Mouse (Mus musculus) urinary bladder, postnatal 10 days (tissue): ENCODE measurements around the gene Plvap.
A peak's percentile ranks its signal among the peaks of the same experiment; 100 is the strongest.

Source experiments
- DNase-seq: peaks from one replicate; pipeline ENCODE4 v3.0.0; 2022; ENCODE audit warnings: low spot score

Plvap gene

DNA sequence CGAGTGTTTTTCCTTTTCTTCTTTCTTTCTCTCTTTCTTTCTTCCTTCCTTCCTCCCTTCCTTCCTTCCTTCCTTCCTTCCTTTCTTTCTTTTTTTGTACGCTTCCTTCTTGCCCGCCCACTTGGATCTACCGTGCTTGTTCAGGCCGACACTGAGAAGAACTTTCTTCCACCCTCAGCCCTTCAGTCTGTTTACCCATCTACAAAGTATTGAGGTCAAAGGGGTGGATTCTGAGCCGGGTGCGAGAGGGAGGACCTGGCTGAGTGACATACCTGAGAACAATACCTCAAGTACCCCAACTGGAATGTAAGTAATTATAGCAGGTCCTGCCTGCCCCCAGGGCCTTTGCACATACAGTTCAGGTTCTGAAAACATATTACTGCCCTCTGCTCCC lies 25.4 kb downstream of the Plvap start:
- DNase-seq = no peak

- no peak for DNase-seq
These were observed 26.1 kb downstream of the Plvap start, which contains the start of gene Ano8 for GRCm38 (mm10) chr8:71485142-71486135. TSS of gene Ano8 (minus strand) at chr8:71485963.

GRCm38 (mm10) chr8:71484736-71485135 lies 26.8 kb downstream of the Plvap start:
- no peak for DNase-seq

DNA sequence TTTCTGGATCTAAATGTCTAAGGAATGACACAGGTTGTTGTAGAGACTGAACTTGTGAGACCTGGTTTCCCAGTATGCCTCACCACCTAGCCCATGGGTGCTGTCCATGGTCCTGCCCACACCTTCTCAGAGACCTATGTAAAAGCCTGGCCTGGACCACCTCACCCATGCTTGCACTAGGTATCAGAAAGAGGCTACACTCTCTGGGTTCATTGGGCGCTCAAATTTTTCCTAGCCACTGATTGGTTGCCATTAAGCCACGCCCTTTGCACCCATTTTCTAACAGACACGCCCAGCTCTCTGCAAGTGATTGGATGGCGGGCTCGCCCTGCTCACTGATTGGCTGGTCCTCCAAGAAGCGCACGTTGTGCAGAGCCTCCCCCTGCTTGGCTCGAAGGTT lies 27.6 kb downstream of the Plvap start:
- DNase-seq = no peak

GRCm38 (mm10) chr8:71478943-71479342 lies 32.6 kb downstream of the Plvap start:
- DNase-seq = no peak

DNA sequence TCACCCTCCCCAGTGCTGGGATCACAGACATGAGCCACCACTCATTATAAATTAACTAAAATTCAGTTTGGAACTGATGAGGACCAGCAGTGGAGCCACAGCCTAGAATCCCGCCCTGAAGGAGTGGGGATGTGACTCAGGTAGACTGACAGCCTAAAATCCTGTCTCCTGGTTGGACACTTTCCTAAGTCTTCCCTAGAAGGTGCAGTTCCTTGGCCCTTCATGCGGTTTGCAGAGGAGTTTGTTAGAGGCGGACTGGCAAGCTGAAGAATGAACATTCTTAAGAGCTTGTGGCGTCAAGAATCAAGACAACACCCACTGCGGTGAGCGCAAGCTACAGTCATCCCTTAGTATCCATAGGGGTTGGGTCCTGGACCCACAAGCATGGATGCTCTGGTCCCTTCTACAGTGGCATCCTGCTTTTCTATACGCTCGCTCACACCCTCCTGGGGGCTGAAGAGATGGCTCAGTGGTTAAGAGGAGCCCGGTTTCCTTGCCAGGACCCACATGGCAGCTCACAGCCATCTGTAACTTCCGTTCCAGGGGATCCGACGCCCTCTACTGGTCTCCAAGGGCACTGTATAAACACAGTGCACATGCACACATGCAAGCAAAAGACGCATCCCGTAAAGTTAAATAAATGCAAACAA lies 34.2 kb downstream of the Plvap start:
- DNase-seq = no peak

GRCm38 (mm10) chr8:71476099-71476940 lies 35.2 kb downstream of the Plvap start:
- no peak for DNase-seq

GRCm38 (mm10) chr8:71475702-71476075 lies 35.9 kb downstream of the Plvap start:
- DNase-seq = no peak

- no peak for DNase-seq
These were observed 36.5 kb downstream of the Plvap start for GRCm38 (mm10) chr8:71474785-71475701.

GRCm38 (mm10) chr8:71474344-71474743 lies 37.2 kb downstream of the Plvap start:
- no peak for DNase-seq

DNA sequence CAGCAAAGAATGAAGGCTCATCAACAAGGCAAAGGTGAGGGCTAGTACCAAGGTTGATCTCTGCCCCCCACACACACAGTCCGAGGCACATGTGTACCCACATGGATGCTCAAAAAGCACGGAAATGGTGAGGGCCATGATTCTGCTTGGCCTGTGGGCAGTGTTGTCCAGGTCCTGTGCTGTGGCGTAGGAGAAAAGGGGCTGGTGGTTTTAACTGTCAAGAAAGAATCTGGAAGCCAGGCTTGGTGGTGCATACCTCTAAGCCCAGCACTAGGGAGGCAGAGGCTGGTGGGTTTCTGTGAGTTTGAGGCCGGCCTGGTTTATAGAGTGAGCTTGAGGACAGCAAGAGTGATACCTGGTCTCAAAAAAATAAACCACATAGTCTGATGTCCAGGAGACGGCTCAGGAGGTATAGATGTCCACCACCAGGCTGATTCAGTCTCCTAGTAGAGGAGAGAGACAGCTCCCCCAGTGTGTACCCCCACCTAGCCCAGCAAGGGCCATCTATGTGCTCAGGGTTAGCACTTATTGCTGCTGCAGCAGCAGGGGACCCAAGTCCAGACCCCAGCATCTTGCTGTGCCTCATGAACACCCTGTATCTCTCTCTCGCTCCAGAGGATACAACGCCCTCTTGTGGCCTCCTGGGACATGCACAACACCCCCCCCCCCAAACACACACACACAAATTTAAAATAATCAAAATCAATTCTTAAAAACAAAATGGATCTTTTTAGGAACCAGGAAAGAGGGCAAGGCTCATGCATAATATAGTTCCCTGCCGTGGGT lies 38.8 kb downstream of the Plvap start:
- no peak for DNase-seq

- DNase-seq = no peak
These were observed 39.7 kb downstream of the Plvap start for GRCm38 (mm10) chr8:71471861-71472260.

DNA sequence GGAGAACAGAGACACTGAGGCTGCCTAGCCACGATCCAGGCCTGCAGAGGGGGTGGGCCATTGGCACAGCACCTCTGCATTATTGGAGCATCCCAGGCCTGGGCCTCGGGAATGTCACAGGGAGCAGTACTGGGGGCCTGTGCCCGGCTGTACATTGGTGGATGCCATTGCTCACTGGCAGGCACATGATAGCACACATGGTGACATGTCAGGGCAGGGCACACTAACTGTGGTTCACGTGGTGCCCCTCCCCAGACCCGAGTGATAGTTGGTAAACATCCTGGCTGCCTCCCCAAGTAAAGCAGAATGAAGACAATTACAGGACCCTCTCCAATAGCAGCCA lies 40.7 kb downstream of the Plvap start:
- DNase-seq = no peak

- no peak for DNase-seq
These were observed 41.2 kb downstream of the Plvap start for GRCm38 (mm10) chr8:71470146-71470912.

DNA sequence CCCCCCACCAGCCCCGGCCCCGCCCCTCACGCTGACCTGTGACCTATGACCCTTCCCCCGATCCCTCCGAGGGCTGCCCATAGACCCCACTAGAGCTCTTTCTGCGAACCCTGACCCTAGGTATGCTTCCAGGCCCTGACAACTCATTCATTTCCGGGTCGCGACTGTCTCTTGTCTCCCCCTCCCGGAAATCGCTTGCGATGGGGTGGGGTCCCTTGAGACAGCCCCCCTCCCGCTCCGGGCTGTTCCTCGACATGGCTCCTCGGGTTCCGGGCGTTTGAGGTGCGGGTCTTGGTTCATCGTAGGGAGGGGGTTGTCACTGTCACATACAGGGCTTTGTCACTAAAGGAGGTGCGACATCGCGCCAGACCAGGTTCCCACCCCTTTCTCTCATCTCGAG lies 42.1 kb downstream of the Plvap start:
- DNase-seq = no peak

DNA sequence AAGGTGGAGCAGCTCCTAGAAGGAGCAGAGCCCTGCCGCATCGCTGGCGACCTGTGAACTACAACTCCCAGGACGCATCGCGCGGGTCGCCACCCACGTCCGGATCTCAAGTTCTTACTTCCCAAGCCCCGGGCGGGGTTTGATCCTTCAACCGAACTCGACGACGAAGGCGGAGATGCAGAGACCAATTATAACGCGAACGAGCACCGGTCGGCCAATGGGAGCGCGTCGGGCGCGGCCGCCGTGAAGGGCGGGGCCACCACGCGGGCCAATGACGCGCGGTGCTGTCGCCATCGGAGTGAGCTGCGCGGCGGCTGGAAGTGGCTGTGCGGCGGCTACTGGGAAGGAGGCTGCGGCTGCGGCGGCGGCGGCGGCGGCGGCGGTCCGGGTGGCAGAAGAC lies 42.6 kb downstream of the Plvap start, which contains the start of gene Dda1:
Dda1 (plus strand) TSS at position 284 of the 400 bp plus-strand sequence.
- DNase-seq = peak; percentile 84

DNA sequence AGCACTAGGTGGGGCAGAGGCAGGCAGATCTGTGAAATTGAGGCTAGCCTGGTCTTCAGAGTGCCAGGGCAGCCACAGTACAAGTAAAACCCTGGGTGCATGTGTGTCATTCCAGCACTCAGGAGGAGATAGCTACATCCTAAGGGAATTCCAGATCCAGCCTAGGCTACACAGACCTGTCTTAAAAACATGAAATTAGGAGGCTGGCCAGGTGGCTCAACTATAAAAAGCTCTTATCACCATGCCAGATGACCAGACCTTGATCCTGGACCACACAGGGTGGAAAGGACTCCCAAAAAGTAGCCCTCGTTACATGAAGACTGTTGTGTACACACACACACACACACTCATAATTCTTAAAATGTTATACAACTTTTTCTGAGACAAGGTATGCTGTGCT lies 43.6 kb downstream of the Plvap start:
- no peak for DNase-seq

DNA sequence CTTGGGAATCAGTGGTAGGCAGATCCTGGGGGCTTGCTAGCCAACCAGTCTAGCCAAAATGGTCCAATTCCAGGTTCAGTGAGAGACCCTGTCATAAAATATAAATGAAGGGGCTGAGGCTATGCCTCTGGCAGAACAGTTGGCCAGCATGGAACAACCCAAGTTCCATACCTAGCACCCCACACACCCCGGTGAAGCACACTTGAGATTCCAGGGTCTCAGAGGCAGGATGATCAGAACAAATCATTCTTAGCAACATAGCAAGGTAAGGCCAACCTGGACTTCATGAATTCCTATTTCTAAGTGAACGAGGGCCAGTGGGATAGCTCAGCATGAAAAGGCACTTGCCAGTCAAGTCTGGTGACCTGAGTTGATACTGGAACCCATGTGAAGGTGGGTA lies 44.4 kb downstream of the Plvap start:
- no peak for DNase-seq

DNA sequence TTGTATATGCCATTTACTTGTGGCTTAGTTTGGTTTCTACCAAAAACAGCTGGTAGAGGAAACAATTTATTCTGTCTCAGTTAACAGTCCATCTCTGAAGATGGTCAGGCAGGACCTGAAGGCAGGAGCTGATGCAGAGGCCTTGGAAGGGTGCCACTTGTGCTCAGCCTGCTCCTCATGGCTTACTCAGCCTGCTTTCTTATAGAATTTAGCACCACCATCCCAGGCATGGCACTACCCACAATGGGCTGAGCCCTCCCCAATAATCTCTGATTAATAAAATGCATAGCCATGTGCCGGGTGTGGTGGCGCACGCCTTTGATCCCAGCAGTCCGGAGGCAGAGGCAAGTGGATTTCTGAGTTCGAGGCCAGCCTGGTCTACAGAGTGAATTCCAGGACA lies 45.4 kb downstream of the Plvap start:
- DNase-seq = no peak

GRCm38 (mm10) chr8:71465733-71466132 lies 45.8 kb downstream of the Plvap start:
- no peak for DNase-seq
